Mouse (Mus musculus) C2C12 (cell line): ENCODE data around the gene Cnpy1. TPM values are rescaled to one million over a fixed set of nuclear protein-coding genes. Genes with fewer than 3 reads are reported as not detected.

Experiments
- H3K27me3 ChIP-seq: one replicate; pipeline ENCODE4 v1.6.1; 2011; ENCODE audit not compliant: control insufficient read depth, insufficient read depth, insufficient read length
- H3K36me3 ChIP-seq: one replicate; pipeline ENCODE4 v1.6.1; 2011; ENCODE audit not compliant: control insufficient read depth, insufficient read depth
- H3K4me3 ChIP-seq: one replicate; pipeline ENCODE4 v1.5.1; 2011; ENCODE audit warnings: mild to moderate bottlenecking, control low read depth; ENCODE audit not compliant: poor library complexity, insufficient read depth, severe bottlenecking
- H3K79me2 ChIP-seq: one replicate; pipeline ENCODE4 v1.6.1; 2011; ENCODE audit not compliant: control insufficient read depth, insufficient read depth
- H3K79me3 ChIP-seq: one replicate; pipeline ENCODE4 v1.6.1; 2011; ENCODE audit warnings: low read depth, control low read depth
- H3ac ChIP-seq: one replicate; pipeline ENCODE3; 2011; ENCODE audit warnings: low read depth; ENCODE audit not compliant: control insufficient read depth, insufficient read length
- CEBPB ChIP-seq: IDR thresholded peaks from one replicate; pipeline ENCODE4 v1.6.1; 2011; ENCODE audit warnings: low read depth, mild to moderate bottlenecking, control low read depth, moderate library complexity
- CTCF ChIP-seq: IDR thresholded peaks from one replicate; pipeline ENCODE4 v1.5.1; 2011; ENCODE audit not compliant: control insufficient read depth, insufficient read depth, insufficient read length
- FOSL1 ChIP-seq: IDR thresholded peaks from one replicate; pipeline ENCODE4 v1.8.0; 2011; ENCODE audit warnings: mild to moderate bottlenecking, low read length; ENCODE audit not compliant: poor library complexity, insufficient read depth, severe bottlenecking
- MAX ChIP-seq: IDR thresholded peaks from one replicate; pipeline ENCODE4 v1.6.1; 2011; ENCODE audit warnings: mild to moderate bottlenecking, control low read depth
- MYOD1 ChIP-seq: IDR thresholded peaks from one replicate; pipeline ENCODE4 v1.6.1; 2011; ENCODE audit warnings: low read depth; ENCODE audit not compliant: control insufficient read depth, insufficient read length
- MYOG ChIP-seq: IDR thresholded peaks from one replicate; pipeline ENCODE4 v1.6.1; 2011; ENCODE audit not compliant: control insufficient read depth, insufficient read length; ENCODE audit errors: extremely low read depth
- USF1 ChIP-seq: IDR thresholded peaks from one replicate; pipeline ENCODE4 v1.6.1; 2011; ENCODE audit warnings: low read depth, mild to moderate bottlenecking, control low read depth, moderate library complexity
- polyA plus RNA-seq: library from polyadenylated mRNA; unstranded; fragments of >200 nt; fragmentation: generic; extraction: Trizol; gene quantifications from one replicate; pipeline ENCODE4 v1.2.1, GENCODE M21; 2012; ENCODE audit warnings: missing spikeins

Cnpy1 gene
- polyA plus RNA-seq, 1 experiment, result not detected

DNA sequence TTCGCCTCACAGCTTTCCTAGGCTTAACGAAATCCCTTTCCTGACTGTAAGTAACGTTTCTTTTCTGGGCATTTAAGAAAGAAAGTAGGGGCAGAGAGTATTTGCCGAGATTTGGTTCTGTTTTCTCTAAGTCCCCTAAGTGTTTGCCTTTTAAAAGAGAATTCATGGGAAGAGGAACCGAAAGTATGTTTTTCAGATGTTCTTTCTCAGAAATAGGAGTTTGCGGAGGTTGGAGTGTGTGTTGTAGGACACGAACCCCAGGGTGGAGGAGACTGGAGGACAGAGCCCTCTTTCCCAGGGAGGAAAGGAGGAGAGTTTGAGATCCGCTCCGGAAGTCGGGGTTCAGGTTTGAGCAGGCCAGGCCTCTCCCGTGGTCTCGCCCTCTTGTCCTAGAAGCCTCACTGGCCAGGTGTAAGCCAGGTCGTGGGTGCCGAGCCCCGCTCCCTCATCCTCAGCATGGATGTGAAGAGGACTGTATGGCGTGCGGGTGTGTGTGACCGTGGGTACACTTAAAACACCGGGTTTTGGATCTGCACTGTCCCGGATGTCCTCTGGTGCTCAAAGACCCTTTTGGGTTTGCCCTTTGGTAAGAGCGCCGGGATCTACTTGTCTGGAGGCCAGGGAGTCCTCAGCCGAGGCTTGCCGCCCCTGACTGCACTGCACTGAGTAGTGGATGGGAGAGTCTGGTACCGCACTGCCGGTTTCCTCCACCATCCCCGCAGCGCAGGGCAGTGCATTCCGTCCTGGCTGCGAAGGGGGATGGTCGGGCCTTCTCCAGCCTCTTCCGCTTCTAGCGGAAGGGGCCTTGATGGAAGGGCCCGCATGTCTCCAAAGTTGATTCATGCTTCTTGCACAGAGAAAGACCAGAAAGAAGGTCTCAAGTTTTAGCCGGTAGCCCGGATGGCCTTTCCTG lies 77.1 kb downstream of the Cnpy1 start:
- H3K36me3 ChIP-seq, result no peaks in the 10 kb centered on the region
- H3K27me3 ChIP-seq, result peaks cover 74% of the 10 kb centered on the region
- H3K79me2 ChIP-seq, result no peaks in the 10 kb centered on the region
- no peak overlapping the region for H3ac ChIP-seq
- no peak for TF ChIP-seq MYOG
- TF ChIP-seq MYOD1, result no peak
- no peak overlapping the region for H3K4me3 ChIP-seq
- H3K79me3 ChIP-seq, result no peaks in the 10 kb centered on the region

DNA sequence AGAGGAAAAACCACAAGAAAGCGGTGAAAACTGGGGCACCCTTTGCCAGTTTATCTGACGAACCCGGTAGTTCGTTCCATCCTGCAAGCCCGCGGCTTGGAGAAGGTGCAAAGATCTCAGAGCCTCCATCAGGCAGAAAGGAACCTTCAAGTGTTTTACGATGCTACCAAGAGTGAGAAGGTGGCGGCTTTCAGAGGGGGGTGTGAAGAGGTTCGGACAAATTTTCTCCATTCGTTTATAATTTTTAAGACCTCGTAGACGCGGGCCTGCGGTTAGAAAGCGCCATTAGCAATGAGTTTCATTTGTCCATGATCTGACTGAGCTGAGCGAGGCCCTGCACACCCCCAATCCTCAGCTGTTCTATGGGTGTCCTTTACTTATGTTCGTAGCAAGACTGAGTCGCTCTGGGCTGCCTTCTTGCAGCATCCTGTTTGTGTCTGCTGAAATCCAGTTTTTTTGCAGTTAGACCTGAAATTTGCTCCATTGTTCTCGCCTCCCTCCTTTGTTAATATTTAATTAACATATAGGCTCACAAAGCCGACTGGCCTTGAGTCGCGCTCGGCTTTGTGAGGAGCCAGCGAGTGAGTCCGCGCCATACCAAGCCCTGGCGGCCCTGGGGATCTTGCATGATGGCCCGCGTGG lies 77.9 kb downstream of the Cnpy1 start:
- H3K4me3 ChIP-seq, result no peak overlapping the region

DNA sequence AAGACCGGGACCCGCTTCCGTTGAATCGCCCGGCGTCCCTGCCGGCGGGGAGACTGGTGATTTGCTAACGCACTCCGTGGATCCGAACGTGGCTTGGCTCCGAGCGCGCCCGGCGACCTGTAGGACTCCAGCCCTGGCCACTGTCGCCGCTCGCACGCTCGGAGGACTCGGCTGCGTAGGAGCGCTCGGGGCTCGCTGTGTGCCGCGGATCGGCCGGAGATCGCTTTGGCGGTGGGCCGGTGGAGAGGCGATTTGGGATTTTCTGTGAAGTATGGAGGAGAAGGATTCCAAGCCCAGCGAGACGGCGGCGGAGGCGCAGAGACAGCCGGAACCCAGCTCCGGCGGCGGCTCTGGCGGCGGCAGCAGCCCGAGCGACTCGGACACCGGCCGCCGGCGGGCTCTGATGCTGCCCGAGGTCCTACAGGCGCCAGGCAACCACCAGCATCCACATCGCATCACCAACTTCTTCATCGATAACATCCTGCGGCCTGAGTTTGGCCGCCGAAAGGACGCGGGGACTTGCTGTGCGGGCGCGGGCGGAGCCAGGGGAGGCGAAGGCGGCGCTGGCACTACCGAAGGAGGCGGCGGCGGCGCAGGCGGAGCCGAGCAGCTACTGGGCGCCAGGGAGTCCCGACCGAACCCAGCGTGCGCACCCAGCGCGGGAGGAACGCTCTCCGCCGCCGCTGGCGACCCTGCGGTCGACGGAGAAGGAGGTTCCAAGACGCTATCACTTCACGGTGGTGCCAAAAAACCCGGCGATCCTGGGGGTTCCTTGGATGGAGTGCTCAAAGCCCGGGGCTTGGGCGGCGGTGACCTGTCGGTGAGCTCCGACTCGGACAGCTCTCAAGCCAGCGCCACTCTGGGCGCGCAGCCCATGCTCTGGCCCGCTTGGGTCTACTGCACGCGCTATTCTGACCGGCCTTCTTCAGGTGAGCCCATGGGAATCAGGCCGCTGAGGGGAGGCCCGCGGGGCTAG lies 79.1 kb downstream of the Cnpy1 start:
- peaks cover 85% of the 10 kb centered on the region for H3K27me3 ChIP-seq
- H3K79me3 ChIP-seq, result no peaks in the 10 kb centered on the region
- H3K4me3 ChIP-seq, result no peak overlapping the region
- no peaks in the 10 kb centered on the region for H3K36me3 ChIP-seq
- TF ChIP-seq FOSL1, result no peak
- TF ChIP-seq CEBPB, result no peak
- TF ChIP-seq USF1, result no peak
- no peak for TF ChIP-seq CTCF
- no peak for TF ChIP-seq MAX
- no peak for TF ChIP-seq MYOG
- no peak for TF ChIP-seq MYOD1
- no peaks in the 10 kb centered on the region for H3K79me2 ChIP-seq
- no peak overlapping the region for H3ac ChIP-seq

More for the DNA sequence above, 77.9 kb downstream of the Cnpy1 start:
- Histone ChIP-seq H3ac (no peak overlapping the region), H3K79me3 (no peaks in the 10 kb centered on the region), H3K36me3 (no peaks in the 10 kb centered on the region), H3K27me3 (peaks cover 73% of the 10 kb centered on the region), H3K79me2 (no peaks in the 10 kb centered on the region)
- no peak for TF ChIP-seq MYOD1
- no peak for TF ChIP-seq USF1
- TF ChIP-seq CTCF, result no peak
- TF ChIP-seq CEBPB, result no peak
- no peak for TF ChIP-seq MAX
- no peak for TF ChIP-seq FOSL1
- TF ChIP-seq MYOG, result no peak

DNA sequence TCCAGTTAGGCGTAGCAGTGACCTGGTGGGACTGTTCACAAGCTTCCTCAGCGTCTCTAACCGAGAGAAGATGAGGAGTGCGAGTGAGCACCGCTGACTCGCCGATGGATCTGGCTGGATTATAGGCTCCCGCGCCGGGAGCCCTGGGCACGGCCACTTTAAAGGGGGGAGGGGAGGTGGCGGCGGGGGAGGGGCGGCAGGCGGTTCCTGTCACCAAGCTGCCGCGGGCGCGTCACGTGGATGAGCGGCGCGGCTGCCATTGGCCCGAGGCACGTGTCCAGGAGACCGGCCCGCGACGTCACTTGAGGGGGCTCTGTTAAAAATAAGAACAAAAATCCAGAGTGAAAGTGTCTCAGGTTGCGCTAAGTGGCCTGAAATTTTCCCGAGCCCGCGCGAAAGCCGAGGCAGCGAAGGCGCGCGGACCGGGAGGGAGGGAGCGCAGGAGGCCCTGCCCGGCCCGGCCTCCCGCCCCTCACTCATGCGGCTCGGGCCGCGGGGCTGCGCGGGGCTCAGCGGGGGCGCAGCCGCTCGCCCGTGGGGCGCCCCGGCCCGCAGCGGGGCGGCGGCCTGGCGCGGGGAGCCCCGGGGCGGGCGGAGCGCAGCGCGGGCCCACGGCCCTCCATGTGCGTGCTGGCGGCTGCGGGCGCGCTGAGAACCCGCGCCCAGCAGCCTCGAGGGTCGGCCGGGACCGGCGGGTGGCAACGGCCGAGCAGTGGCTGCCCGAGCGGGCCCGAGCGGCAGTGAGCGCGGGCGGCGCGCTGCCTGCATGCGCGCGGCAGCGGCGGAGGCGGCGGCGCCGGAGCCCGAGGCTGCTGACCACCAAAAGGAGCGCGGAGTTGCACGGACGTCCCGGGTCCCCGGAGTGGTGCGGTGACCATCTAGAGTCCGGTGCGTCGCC lies 80.0 kb downstream of the Cnpy1 start, which contains the start of gene En2:
TSS of gene En2 (plus strand) at position 337 of the 898 bp plus-strand sequence.
- Histone ChIP-seq H3K4me3 (no peak within 1 kb of the TSS), H3ac (no peak within 1 kb of the TSS), H3K27me3 (peaks cover 83% of the 10 kb centered on the region), H3K79me3 (no peaks in the 10 kb centered on the region), H3K79me2 (no peaks in the 10 kb centered on the region), H3K36me3 (no peaks in the 10 kb centered on the region)
- no peak for TF ChIP-seq MYOD1
- no peak for TF ChIP-seq CEBPB
- no peak for TF ChIP-seq MAX
- no peak for TF ChIP-seq FOSL1
- TF ChIP-seq USF1, result no peak
- no peak for TF ChIP-seq CTCF
- TF ChIP-seq MYOG, result no peak
